Mouse (Mus musculus): ENCODE measurements around the gene Pcnx2. TPM values are rescaled to one million over a fixed set of nuclear protein-coding genes. Genes with fewer than 3 reads are reported as not detected.
A peak's percentile ranks its signal among the peaks of the same experiment; 100 is the strongest.

The Pcnx2 gene
- polyA plus RNA-seq, 1 experiment from 2014 or later: 0.41 TPM

GRCm38 (mm10) chr8:125919560-125919959 is 21.4 kb upstream of the Pcnx2 start:
- H3K4me2 ChIP-seq (ENCODE audit: low read depth, low read length): no peak overlapping the region
- no peaks in the 10 kb centered on the region for H3K27me3 ChIP-seq (ENCODE audit: control insufficient read depth, insufficient read depth, low read length)
- no peaks in the 10 kb centered on the region for H3K9me3 ChIP-seq (replicated peaks; ENCODE audit: control insufficient read depth, low read length)
- no peaks in the 10 kb centered on the region; the same call in 1 of the 2 replicates for H3K4me1 ChIP-seq (ENCODE audit: control insufficient read depth, insufficient read depth, low read length)
- no peak overlapping the region for H3K9ac ChIP-seq (ENCODE audit: low read length)
- no peak for ATAC-seq (ENCODE audit: insufficient read depth, low FRiP score)
- peak overlapping the region; percentile 28; the same call in 1 of the 2 replicates for H3K27ac ChIP-seq (ENCODE audit: low read length)
- 59% methylated on average over 8 of the region's 8 CpGs for WGBS
- H3K4me3 ChIP-seq (replicated peaks; ENCODE audit: low read length): no peak overlapping the region
- H3K36me3 ChIP-seq (ENCODE audit: control insufficient read depth, insufficient read depth, low read length): no peaks in the 10 kb centered on the region

- ATAC-seq (ENCODE audit: insufficient read depth, low FRiP score): peak; percentile 76
- Histone ChIP-seq H3K27ac (ENCODE audit: low read length) (peak overlapping the region; percentile 22; the same call in 1 of the 2 replicates), H3K27me3 (ENCODE audit: control insufficient read depth, insufficient read depth, low read length) (0 out of 2 replicates have a peak, but pooled peaks cover under 1% of the 10 kb centered on the region), H3K36me3 (ENCODE audit: control insufficient read depth, insufficient read depth, low read length) (no peaks in the 10 kb centered on the region), H3K4me3 (replicated peaks; ENCODE audit: low read length) (no peak overlapping the region), H3K4me2 (ENCODE audit: low read depth, low read length) (no peak overlapping the region), H3K9ac (ENCODE audit: low read length) (no peak overlapping the region), H3K4me1 (ENCODE audit: control insufficient read depth, insufficient read depth, low read length) (no peaks in the 10 kb centered on the region; the same call in 1 of the 2 replicates), H3K9me3 (replicated peaks; ENCODE audit: control insufficient read depth, low read length) (no peaks in the 10 kb centered on the region)
- WGBS: 60% methylated on average over 2 of the region's 2 CpGs
Observed at GRCm38 (mm10) chr8:125918719-125919118, 20.6 kb upstream of the Pcnx2 start.

- H3K4me2 ChIP-seq (ENCODE audit: low read depth, low read length): no peak overlapping the region
- WGBS: 47% methylated on average over 10 of the region's 10 CpGs
- ATAC-seq (ENCODE audit: insufficient read depth, low FRiP score): peak; percentile 67
- no peaks in the 10 kb centered on the region; the same call in 1 of the 2 replicates for H3K4me1 ChIP-seq (ENCODE audit: control insufficient read depth, insufficient read depth, low read length)
- no peak overlapping the region for H3K9ac ChIP-seq (ENCODE audit: low read length)
- no peak overlapping the region for H3K4me3 ChIP-seq (replicated peaks; ENCODE audit: low read length)
- H3K27me3 ChIP-seq (ENCODE audit: control insufficient read depth, insufficient read depth, low read length): peaks cover 10% of the 10 kb centered on the region; the same call in 1 of the 2 replicates
- H3K9me3 ChIP-seq (replicated peaks; ENCODE audit: control insufficient read depth, low read length): no peaks in the 10 kb centered on the region
- H3K27ac ChIP-seq (ENCODE audit: low read length): no peak overlapping the region
- H3K36me3 ChIP-seq (ENCODE audit: control insufficient read depth, insufficient read depth, low read length): no peaks in the 10 kb centered on the region
Observed at GRCm38 (mm10) chr8:125917013-125917412, 18.9 kb upstream of the Pcnx2 start.

GRCm38 (mm10) chr8:125914386-125914785 is 16.3 kb upstream of the Pcnx2 start:
- H3K9me3 ChIP-seq (replicated peaks; ENCODE audit: control insufficient read depth, low read length): no peaks in the 10 kb centered on the region
- H3K4me3 ChIP-seq (replicated peaks; ENCODE audit: low read length): no peak overlapping the region
- H3K27me3 ChIP-seq (ENCODE audit: control insufficient read depth, insufficient read depth, low read length): peaks cover 35% of the 10 kb centered on the region
- WGBS: 56% methylated on average over 9 of the region's 9 CpGs
- H3K4me1 ChIP-seq (ENCODE audit: control insufficient read depth, insufficient read depth, low read length): peaks cover 6% of the 10 kb centered on the region; the same call in 1 of the 2 replicates
- no peak overlapping the region for H3K9ac ChIP-seq (ENCODE audit: low read length)
- H3K27ac ChIP-seq (ENCODE audit: low read length): no peak overlapping the region
- H3K4me2 ChIP-seq (ENCODE audit: low read depth, low read length): no peak overlapping the region
- ATAC-seq (ENCODE audit: insufficient read depth, low FRiP score): no peak
- H3K36me3 ChIP-seq (ENCODE audit: control insufficient read depth, insufficient read depth, low read length): no peaks in the 10 kb centered on the region

DNA sequence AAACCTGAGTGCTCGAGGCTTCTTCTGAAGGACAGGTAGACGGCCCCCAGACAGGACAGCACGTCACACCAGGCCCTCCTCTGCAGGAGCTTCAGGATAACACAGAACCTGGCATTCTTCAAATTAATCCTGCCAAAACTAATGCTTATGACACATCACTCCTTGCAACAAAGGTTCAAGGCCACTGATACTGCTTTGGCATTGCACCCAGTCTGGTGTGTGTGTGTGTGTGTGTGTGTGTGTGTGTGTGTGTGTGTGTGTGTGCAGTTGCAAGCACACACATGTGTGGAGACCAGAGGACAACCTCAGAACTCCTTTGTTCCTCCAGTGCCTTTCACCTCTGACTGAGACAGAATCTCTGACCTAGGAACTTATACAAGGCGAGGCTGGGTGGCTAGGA is 15.1 kb upstream of the Pcnx2 start:
- H3K27me3 ChIP-seq (ENCODE audit: control insufficient read depth, insufficient read depth, low read length): peaks cover 40% of the 10 kb centered on the region
- ATAC-seq (ENCODE audit: insufficient read depth, low FRiP score): no peak
- no peaks in the 10 kb centered on the region for H3K36me3 ChIP-seq (ENCODE audit: control insufficient read depth, insufficient read depth, low read length)
- H3K9me3 ChIP-seq (replicated peaks; ENCODE audit: control insufficient read depth, low read length): no peaks in the 10 kb centered on the region
- WGBS: 80% methylated on average over 4 of the region's 4 CpGs
- H3K9ac ChIP-seq (ENCODE audit: low read length): no peak overlapping the region
- H3K27ac ChIP-seq (ENCODE audit: low read length): no peak overlapping the region
- H3K4me1 ChIP-seq (ENCODE audit: control insufficient read depth, insufficient read depth, low read length): peaks cover 6% of the 10 kb centered on the region; the same call in 1 of the 2 replicates
- no peak overlapping the region for H3K4me3 ChIP-seq (replicated peaks; ENCODE audit: low read length)
- no peak overlapping the region for H3K4me2 ChIP-seq (ENCODE audit: low read depth, low read length)

DNA sequence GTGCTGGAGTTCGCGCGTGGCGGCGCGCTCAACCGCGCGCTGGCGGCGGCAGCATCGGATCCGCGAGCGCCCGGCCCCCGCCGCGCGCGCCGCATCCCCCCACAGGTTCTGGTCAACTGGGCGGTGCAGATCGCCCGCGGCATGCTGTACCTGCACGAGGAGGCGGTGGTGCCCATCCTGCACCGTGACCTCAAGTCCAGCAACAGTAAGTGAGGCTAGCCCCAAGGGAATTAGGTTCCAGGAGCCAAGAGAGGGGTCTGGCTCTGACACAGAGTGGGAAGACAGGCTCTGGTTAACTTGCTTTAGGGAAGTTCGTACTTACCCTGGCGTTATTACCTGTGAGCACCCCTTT is 13.1 kb upstream of the Pcnx2 start:
- 2% methylated on average over 31 of the region's 31 CpGs for WGBS
- Histone ChIP-seq H3K9ac (ENCODE audit: low read length) (peak overlapping the region; percentile 66), H3K36me3 (ENCODE audit: control insufficient read depth, insufficient read depth, low read length) (no peaks in the 10 kb centered on the region), H3K4me2 (ENCODE audit: low read depth, low read length) (peak overlapping the region; percentile 98), H3K4me1 (ENCODE audit: control insufficient read depth, insufficient read depth, low read length) (0 out of 2 replicates have a peak, but pooled peaks cover 6% of the 10 kb centered on the region), H3K27ac (ENCODE audit: low read length) (no peak overlapping the region), H3K4me3 (replicated peaks; ENCODE audit: low read length) (peak overlapping the region; percentile 58), H3K9me3 (replicated peaks; ENCODE audit: control insufficient read depth, low read length) (peaks cover 4% of the 10 kb centered on the region; the same call in 1 of the 2 replicates), H3K27me3 (ENCODE audit: control insufficient read depth, insufficient read depth, low read length) (peaks cover 40% of the 10 kb centered on the region)
- ATAC-seq (ENCODE audit: insufficient read depth, low FRiP score): no peak

DNA sequence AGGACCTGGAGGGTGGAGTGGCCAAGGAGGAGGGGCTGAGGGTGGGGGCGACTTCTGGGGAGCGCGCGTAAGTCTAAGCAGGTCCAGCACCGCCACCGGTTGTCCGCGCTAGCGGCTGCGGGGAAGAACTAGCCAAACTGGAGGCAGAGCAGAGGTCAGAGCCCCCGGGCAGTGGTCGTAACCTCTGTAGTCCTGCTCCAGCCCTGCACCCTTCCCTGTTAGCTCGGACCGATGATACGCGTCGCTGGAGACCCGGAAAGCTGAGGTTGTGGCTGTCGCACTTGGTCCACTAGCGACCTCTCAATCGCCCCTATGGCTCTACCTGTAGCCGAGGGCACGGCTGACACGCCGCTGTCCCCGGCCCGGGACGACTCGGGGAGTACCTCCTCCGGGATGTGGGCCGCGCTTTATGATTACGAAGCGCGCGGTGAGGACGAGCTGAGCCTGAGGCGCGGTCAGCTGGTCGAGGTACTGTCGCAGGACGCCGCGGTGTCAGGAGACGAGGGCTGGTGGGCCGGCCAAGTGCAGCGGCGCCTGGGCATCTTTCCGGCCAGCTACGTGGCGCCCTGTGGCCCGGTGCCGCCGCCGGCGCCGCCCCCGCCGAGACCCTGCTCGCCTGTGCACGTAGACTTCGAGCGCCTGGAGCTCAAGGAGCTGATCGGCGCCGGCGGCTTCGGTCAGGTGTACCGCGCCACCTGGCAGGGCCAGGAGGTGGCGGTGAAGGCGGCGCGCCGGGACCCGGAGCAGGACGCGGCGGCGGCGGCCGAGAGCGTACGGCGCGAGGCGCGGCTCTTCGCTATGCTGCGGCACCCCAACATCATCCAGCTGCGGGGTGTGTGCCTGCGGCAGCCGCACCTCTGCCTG is 12.5 kb upstream of the Pcnx2 start, which contains the start of gene Map3k21:
Gene Map3k21, plus strand, starts transcription at position 86 of the 864 bp plus-strand sequence.
- H3K27ac ChIP-seq (ENCODE audit: low read length): peak within 1 kb of the TSS; percentile 52
- H3K4me1 ChIP-seq (ENCODE audit: control insufficient read depth, insufficient read depth, low read length): 0 out of 2 replicates have a peak, but pooled peaks cover 6% of the 10 kb centered on the region
- H3K4me3 ChIP-seq (replicated peaks; ENCODE audit: low read length): peak within 1 kb of the TSS; percentile 58
- H3K36me3 ChIP-seq (ENCODE audit: control insufficient read depth, insufficient read depth, low read length): no peaks in the 10 kb centered on the region
- H3K4me2 ChIP-seq (ENCODE audit: low read depth, low read length): peak within 1 kb of the TSS; percentile 98
- ATAC-seq (ENCODE audit: insufficient read depth, low FRiP score): peak; percentile 34
- under 1% methylated on average over 88 of the region's 93 CpGs for WGBS
- peaks cover 40% of the 10 kb centered on the region for H3K27me3 ChIP-seq (ENCODE audit: control insufficient read depth, insufficient read depth, low read length)
- H3K9ac ChIP-seq (ENCODE audit: low read length): peak within 1 kb of the TSS; percentile 66
- peaks cover 4% of the 10 kb centered on the region; the same call in 1 of the 2 replicates for H3K9me3 ChIP-seq (replicated peaks; ENCODE audit: control insufficient read depth, low read length)

- peak; percentile 94 for ATAC-seq (ENCODE audit: insufficient read depth, low FRiP score)
- Histone ChIP-seq H3K4me2 (ENCODE audit: low read depth, low read length) (peak overlapping the region; percentile 98), H3K27me3 (ENCODE audit: control insufficient read depth, insufficient read depth, low read length) (peaks cover 40% of the 10 kb centered on the region), H3K36me3 (ENCODE audit: control insufficient read depth, insufficient read depth, low read length) (no peaks in the 10 kb centered on the region), H3K27ac (ENCODE audit: low read length) (peak overlapping the region; percentile 52; the same call in 1 of the 2 replicates), H3K9ac (ENCODE audit: low read length) (peak overlapping the region; percentile 66), H3K9me3 (replicated peaks; ENCODE audit: control insufficient read depth, low read length) (peaks cover 4% of the 10 kb centered on the region; the same call in 1 of the 2 replicates), H3K4me3 (replicated peaks; ENCODE audit: low read length) (peak overlapping the region; percentile 58), H3K4me1 (ENCODE audit: control insufficient read depth, insufficient read depth, low read length) (0 out of 2 replicates have a peak, but pooled peaks cover 6% of the 10 kb centered on the region)
- 5% methylated on average over 30 of the region's 30 CpGs for WGBS
Observed at GRCm38 (mm10) chr8:125909661-125910364, 11.7 kb upstream of the Pcnx2 start.
